Mouse (Mus musculus) retina, postnatal 7 days (tissue): ENCODE results near the gene Poln.

Source experiments
- DNase-seq: peaks from one replicate; pipeline ENCODE4 v3.0.0-alpha.2; 2012; ENCODE audit warnings: low read depth, low spot score

The Poln gene

DNA sequence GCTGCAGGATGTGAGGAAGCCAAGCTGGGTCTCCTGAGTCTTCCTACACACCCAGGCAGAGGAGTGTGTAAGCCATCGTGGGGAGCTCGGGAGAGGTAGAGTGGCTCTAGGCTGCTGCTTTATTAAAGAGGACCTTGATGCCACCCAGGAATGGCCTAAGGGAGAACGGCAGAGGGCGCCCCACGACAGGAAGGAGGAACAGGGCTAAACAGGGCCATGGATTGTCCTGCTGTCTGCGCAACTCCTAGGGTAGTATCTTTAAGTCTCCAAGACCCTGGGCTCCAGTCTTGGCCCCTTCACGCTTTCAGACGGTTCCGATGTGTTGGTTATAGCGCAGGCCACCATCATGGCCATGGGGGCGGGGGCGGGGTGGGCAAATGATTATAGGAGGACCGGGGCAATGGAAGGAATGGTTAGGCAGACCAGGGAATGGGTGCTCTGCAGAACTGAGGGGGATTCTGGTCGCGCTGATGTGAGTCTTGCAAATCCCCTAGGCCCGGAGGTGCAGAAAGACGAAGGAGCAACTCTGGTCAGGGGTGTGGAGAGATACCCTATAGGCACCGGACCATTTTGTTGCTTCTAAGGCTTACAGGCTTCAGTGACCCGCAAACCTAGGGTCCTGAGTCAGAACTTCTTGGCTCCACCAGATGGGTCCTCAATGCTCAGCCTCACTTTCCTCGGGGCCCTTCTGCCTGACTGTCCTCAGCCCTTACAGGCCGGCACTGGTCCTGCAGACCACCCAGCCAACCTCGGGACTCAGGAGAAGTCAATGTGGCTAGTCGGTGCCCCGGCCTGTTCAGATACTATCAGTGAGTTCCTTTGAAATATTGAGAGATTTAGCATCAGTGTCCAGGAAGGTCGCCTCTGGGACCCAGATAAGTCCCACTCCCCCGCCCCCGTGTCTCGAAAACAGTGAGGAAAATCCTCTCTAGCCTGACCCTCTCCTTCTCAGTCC, 174.3 kb downstream of the Poln start:
- no peak for DNase-seq

DNA sequence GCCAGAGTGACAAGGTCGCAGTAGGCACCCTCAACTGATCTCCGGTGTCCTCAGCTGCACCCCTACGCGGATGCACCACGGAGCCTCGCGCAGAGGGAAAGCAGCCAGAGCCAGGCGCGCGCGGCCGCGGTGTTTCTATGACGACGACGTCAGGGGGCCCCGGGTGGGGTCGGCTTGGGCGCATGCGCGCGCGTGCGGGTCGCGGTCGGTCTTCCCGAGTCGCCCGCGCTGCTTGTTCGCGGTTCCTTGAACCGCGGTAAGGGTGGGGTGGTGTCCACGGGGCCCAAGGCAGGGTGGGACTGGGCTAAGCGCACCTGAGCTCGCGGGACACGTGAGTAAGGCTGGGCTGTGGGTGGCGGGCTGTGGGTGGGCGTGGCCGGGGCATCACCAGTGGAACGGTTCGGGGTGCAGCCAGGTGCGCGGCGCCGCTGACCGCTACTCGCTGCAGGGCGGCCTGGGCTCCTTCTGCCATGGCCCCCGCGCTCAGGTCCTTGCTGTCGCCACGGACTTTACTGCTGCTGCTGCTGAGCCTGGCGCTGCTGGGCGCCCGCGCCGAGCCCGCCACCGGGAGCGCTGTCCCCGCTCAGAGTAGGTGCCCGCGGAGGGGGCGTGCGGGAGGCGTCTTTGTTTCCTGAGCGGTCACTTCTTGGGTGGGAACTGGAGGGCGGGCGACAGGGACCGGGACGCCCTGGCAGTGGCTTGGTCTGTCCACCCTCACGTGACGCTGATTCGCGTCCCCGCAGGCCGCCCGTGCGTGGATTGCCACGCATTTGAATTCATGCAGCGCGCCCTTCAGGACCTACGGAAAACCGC, 185.7 kb downstream of the Poln start, which contains the start of gene Gm1673:
Gm1673 (plus strand) TSS at position 125 of the 813 bp plus-strand sequence.
- peak; percentile 72 for DNase-seq

DNA sequence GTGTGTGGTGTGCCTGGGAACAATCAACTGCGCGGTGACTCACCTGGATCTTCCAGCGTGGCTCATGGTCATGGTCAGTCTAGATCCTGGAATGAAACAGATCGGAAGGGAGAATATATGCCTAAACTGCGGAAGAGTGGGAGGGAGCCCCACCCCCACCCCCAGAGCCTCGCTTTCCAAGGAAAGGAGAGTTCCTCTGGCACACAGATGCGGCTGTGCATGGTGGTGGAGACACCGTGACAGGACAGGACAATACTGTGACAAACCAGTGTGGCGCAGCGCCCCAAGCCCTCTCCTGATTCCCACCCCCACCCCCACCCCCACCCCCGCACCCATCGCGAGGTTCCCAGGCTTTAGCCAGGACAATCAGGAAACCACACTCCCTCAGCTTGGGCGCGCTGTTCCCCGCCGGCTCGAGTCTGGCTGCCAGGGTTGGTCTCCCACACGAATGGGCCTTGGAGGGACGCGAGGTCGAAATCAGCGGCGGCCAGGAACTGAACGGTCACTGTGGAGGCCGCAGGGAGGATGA, 186.5 kb downstream of the Poln start:
- no peak for DNase-seq

DNA sequence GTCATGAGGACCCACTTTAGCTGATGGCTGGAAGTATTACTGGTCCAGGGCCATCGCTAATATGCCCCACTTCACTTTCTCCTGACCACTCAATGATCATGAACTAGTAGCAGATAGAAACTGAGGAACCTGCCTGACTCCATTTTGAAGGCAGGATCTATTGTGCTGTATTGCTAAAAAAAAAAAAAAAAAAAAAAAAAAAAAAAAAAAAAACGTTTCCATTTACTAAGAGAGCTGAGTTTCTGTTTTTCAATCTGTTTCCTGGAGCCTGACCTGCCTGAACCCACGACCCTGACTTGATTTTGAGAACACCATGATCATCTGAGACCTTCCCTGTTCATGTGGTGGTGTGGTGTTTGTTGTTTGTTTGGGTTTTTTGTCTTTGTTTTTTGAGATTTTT, 193.0 kb downstream of the Poln start:
- no peak for DNase-seq

DNA sequence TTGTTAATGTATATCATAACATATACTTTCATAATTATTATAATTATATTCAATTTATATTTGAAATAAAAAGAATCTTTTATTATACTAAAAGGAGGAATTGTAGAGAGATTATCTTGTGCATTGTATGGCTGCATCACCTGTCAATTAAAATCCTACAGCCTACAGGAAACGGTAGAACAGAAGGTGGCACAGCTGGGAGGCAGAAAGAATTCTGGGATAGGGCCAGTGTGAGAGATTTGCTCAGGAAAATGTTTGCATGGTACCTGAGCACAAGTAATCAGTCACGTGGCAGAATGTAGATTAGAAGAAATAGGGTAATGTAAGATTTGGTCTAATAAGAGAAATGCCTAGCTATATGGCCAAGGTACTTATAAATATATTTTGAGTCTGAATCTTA, 194.5 kb downstream of the Poln start:
- no peak for DNase-seq

DNA sequence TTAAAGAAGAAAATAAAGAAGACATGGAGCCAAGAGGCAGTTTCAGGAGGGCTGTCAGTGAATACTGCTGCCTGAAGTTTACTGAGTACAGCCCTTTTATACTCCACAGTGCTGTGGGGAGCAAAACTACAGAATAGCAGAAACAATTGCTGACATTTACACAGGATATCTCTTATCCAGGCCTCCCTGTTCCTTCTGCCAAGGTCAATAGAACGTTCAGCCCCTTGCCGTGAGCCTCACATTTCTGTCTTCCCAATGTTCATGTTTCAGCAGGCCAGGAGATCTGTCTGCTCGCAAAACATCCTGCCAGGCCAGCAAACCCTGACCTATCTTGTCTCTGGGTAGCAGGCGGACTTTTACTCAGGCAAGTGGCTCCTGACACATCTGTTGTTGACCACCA, 209.9 kb downstream of the Poln start:
- no peak for DNase-seq
